Mouse (Mus musculus) heart, embryonic 12.5 days (tissue): ENCODE measurements at regions not wholly inside any gene's neighbourhood (a gene's known extent, or its start where the extent isn't known, plus 50 kb on each side); places are given as distances from the start of the nearest gene placed in this dataset.
A peak's percentile ranks its signal among the peaks of the same experiment; 100 is the strongest.
"Not testable (repeated sequence)": the region's sequence is repeated elsewhere in the genome, so short reads cannot be mapped to it uniquely, and the experiment has no call there.

ENCODE experiments used
- ATAC-seq: fragments of 200-750 bp; cut with Nextera tagmentation; 2 replicates; pipeline ENCODE4 v1.8.0; 2017; ENCODE audit warnings: moderate TSS enrichment, moderate library complexity; ENCODE audit not compliant: insufficient number of reproducible peaks, low FRiP score
- H3K27ac ChIP-seq: fragments of 300-500 bp; sonication (generic); 2 replicates; pipeline ENCODE4 v1.5.1; 2016; ENCODE audit warnings: mild to moderate bottlenecking, moderate library complexity; ENCODE audit not compliant: poor library complexity, severe bottlenecking
- H3K27me3 ChIP-seq: fragments of 300-500 bp; sonication (generic); replicated peaks from 2 replicates; pipeline ENCODE4 v1.6.1; 2016; ENCODE audit warnings: mild to moderate bottlenecking, moderate library complexity
- H3K36me3 ChIP-seq: fragments of 300-500 bp; sonication (generic); 2 replicates; pipeline ENCODE4 v1.6.1; 2016; ENCODE audit warnings: mild to moderate bottlenecking, moderate library complexity
- H3K4me1 ChIP-seq: fragments of 300-500 bp; sonication (generic); replicated peaks from 2 replicates; pipeline ENCODE4 v1.6.1; 2016; ENCODE audit warnings: mild to moderate bottlenecking
- H3K4me2 ChIP-seq: fragments of 300-500 bp; sonication (generic); 2 replicates; pipeline ENCODE4 v1.6.1; 2016; ENCODE audit warnings: mild to moderate bottlenecking, moderate library complexity
- H3K4me3 ChIP-seq: fragments of 300-500 bp; sonication (generic); 2 replicates; pipeline ENCODE4 v1.5.1; 2016; ENCODE audit warnings: mild to moderate bottlenecking
- H3K9ac ChIP-seq: fragments of 300-500 bp; sonication (generic); 2 replicates; pipeline ENCODE4 v1.6.1; 2016; ENCODE audit warnings: mild to moderate bottlenecking, moderate library complexity
- H3K9me3 ChIP-seq: fragments of 300-500 bp; sonication (generic); replicated peaks from 2 replicates; pipeline ENCODE4 v1.6.1; 2016; ENCODE audit warnings: mild to moderate bottlenecking, moderate library complexity
- WGBS: fragments of 180-500 bp; shearing (Covaris S2); methylation state at CpG from one replicate; pipeline ENCODE4 v1.1.7; 2016; 5-methylcytosine and 5-hydroxymethylcytosine counted together

- H3K36me3 ChIP-seq, H3K27me3 ChIP-seq, H3K4me1 ChIP-seq, ATAC-seq, H3K9me3 ChIP-seq, H3K9ac ChIP-seq, H3K27ac ChIP-seq: not testable (repeated sequence)
- Histone ChIP-seq H3K4me2 (peak overlapping the region; percentile 56), H3K4me3 (peak overlapping the region; percentile 12; the same call in 1 of the 2 replicates)
- WGBS: 41% methylated on average over 20 of the region's 20 CpGs
Observed at GRCm38 (mm10) chr7:60733331-60733994, 593.4 kb upstream of the Snrpn start.

DNA sequence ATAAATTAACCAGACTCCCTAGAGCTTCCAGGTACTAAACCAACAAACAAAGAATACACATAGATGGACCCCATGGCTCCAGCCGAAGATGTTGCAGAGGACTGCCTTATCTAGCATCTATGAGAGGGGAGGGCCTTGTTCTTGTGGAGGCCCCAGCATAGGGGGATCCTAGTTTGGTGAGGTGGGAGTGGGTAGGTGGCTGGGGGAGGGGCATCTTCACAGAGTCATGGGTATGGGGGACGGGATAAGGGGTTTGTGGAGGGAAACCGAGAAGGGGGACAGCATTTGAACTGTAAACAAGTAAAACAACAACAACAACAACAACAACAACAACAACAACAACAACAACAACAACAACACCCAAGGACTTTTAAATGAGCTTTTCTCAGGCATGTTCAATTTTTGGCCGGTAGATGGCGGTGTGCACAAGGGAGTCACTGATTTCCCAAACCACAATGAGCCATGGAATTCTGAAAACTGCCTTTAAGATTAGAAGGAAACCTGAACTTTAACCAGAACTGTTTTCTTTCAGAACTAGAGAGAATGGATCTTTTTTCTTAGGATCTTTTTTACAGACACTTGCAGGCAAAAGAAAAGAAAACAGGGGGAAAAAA, 588.2 kb upstream of the Snrpn start:
- WGBS: 12% methylated on average over 5 of the region's 5 CpGs
- H3K9me3 ChIP-seq, H3K4me3 ChIP-seq, H3K27me3 ChIP-seq, H3K9ac ChIP-seq, H3K4me2 ChIP-seq, H3K36me3 ChIP-seq, H3K27ac ChIP-seq, H3K4me1 ChIP-seq, ATAC-seq: not testable (repeated sequence)
